Mouse (Mus musculus): ENCODE data around the gene Rnase2b. TPM values are rescaled to one million over a fixed set of nuclear protein-coding genes. Genes with fewer than 3 reads are reported as not detected.
"Not testable (repeated sequence)": the region's sequence is repeated elsewhere in the genome, so short reads cannot be mapped to it uniquely, and the experiment has no call there.

The Rnase2b gene
- polyA plus RNA-seq, 1 experiment from 2014 or later: 0.16 TPM

DNA sequence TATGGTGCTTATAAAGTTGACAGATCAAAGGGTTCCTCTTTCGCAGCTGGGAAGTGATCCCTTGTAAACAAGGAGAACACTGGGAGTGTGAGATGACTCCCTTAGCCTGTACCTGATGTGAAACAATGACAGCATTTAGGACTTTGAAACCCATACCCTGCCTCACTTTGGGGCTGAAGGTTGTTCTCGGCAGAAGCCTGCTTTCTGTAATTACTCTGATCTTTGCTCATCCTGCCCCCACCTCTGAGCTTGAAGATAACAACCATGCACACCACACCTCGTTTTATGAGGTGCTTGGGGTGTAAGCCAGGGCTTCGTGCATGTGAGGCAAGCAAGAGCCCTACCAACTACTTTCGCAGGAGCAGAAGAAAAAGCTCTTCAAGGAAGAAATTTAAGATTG is 12.9 kb upstream of the Rnase2b start:
- DNase-seq (ENCODE audit: low spot score) (no peak), ATAC-seq (no peak)
- Histone ChIP-seq H3K4me3 (ENCODE audit: low read depth, low read length) (no peak overlapping the region), H3K4me1 (ENCODE audit: insufficient read depth, low read depth, low read length) (no peaks in the 10 kb centered on the region), H3K4me2 (replicated peaks; ENCODE audit: low read depth, low read length) (no peak overlapping the region), H3K27me3 (replicated peaks; ENCODE audit: insufficient read depth, low read length) (no peaks in the 10 kb centered on the region), H3K27ac (ENCODE audit: low read length) (no peak overlapping the region), H3K9ac (replicated peaks; ENCODE audit: low read depth) (no peak overlapping the region), H3K36me3 (ENCODE audit: insufficient read depth, low read length) (no peaks in the 10 kb centered on the region), H3K9me3 (ENCODE audit: low read length) (no peaks in the 10 kb centered on the region)
- 38% methylated on average over 5 of the region's 5 CpGs for WGBS
- TF ChIP-seq CTCF (IDR thresholded peaks at IDR 0.05): no peak
- no peak for TF ChIP-seq EP300 (IDR thresholded peaks at IDR 0.05)

DNA sequence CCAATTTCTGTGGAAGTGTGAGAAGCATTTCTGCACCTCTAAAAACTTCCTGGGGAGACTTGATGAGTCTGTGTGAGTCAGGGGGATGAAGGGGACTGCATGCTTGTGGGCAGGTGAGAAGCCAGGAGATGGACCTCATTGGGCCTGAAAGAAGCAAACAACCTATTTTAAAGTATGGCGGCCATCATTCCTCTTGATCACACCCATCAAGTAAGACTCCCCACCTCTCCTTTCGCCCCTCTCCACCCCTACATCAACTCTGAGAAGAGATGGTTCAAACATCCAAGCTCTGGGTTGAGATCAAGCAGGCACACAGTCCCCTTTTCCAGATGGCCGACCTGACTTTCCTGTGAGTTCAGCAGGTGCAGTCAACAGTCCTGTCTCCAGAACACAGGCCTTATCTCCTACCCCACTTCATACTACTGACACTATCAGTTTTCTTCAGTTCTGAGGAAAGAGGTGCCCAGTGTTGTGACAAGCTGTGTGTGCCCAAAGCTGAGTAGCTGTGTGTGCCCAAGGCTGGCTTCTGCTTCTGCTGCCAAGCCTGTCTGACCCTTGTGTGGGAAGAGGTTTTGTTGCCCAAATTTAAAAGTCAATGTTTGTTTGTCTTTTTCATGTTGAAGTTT is 11.7 kb upstream of the Rnase2b start:
- H3K27ac ChIP-seq (ENCODE audit: low read length): no peak overlapping the region
- H3K9ac ChIP-seq (replicated peaks; ENCODE audit: low read depth): no peak overlapping the region
- ATAC-seq (no peak), DNase-seq (ENCODE audit: low spot score) (no peak)
- H3K4me1 ChIP-seq (ENCODE audit: insufficient read depth, low read depth, low read length): no peaks in the 10 kb centered on the region
- WGBS: 89% methylated on average over 3 of the region's 3 CpGs
- H3K27me3 ChIP-seq (replicated peaks; ENCODE audit: insufficient read depth, low read length): no peaks in the 10 kb centered on the region
- H3K4me3 ChIP-seq (ENCODE audit: low read depth, low read length): no peak overlapping the region
- no peak overlapping the region for H3K4me2 ChIP-seq (replicated peaks; ENCODE audit: low read depth, low read length)
- no peaks in the 10 kb centered on the region for H3K36me3 ChIP-seq (ENCODE audit: insufficient read depth, low read length)
- TF ChIP-seq CTCF (IDR thresholded peaks at IDR 0.05) (no peak), EP300 (IDR thresholded peaks at IDR 0.05) (no peak)
- no peaks in the 10 kb centered on the region for H3K9me3 ChIP-seq (ENCODE audit: low read length)

DNA sequence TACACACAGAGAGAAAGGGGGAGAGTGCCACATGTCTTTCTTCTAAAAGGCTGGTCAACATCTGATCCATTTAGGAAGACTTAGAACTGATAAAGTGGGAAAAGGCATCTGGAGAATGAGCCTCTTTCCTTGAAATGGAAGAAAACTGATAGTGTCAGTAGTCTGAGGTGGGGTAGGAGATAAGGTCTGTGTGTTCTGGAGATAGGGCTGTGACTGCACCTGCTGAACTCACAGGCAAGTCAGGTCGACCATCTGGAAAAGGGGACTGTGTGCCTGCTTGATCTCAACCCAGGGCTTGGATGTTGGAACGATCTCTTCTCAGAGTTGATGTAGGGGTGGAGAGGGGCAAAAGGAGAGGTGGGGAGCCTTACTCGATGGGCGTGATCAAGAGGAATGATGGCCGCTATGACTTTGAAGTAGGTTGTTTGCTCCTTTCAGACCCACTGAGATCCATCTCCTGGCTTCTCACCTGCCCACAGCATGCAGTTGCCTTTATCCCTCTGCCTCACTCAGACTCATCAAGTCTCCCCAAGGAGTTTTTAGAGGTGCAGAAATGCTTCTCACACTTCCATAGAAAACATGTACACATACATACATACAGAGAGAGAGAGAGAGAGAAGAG is 9.7 kb upstream of the Rnase2b start:
- Histone ChIP-seq H3K4me2 (replicated peaks; ENCODE audit: low read depth, low read length) (no peak overlapping the region), H3K27ac (ENCODE audit: low read length) (no peak overlapping the region), H3K27me3 (replicated peaks; ENCODE audit: insufficient read depth, low read length) (no peaks in the 10 kb centered on the region), H3K4me3 (ENCODE audit: low read depth, low read length) (no peak overlapping the region), H3K36me3 (ENCODE audit: insufficient read depth, low read length) (no peaks in the 10 kb centered on the region), H3K9me3 (ENCODE audit: low read length) (no peaks in the 10 kb centered on the region), H3K9ac (replicated peaks; ENCODE audit: low read depth) (no peak overlapping the region), H3K4me1 (ENCODE audit: insufficient read depth, low read depth, low read length) (no peaks in the 10 kb centered on the region)
- no peak for DNase-seq (ENCODE audit: low spot score)
- no peak for ATAC-seq
- WGBS: 34% methylated on average over 5 of the region's 5 CpGs
- TF ChIP-seq CTCF (IDR thresholded peaks at IDR 0.05): no peak
- TF ChIP-seq EP300 (IDR thresholded peaks at IDR 0.05): no peak

DNA sequence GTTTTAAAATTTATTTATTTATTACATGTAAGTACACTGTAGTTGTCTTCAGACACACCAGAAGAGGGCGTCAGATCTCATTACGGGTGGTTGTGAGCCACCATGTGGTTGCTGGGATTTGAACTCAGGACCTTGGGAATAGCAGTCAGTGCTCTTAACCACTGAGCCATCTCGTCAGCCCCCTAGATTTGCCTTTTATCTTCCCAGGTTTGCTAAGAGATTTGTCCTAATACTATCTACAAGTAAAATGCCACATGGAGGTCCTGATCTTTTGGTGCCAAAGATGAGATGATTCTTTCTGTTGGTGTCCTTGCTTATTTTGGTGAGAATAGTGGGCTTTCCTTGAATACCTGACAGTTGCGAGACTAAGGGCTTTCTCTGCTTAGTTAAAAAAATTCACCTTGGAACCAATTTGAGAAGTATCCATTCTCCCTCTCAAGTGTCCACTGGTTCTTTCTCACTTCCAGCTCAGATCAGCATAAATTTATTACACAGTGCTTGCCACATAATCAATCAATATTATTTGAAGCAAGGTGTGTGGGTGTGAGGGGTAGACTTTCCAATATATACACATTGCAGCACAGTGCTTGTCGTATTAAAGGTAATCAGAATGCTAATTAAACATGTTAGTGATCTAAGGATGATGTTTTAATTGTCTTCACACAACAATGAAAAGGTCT is 5.9 kb upstream of the Rnase2b start:
- no peaks in the 10 kb centered on the region for H3K4me1 ChIP-seq (ENCODE audit: insufficient read depth, low read depth, low read length)
- no peak overlapping the region for H3K4me3 ChIP-seq (ENCODE audit: low read depth, low read length)
- no peaks in the 10 kb centered on the region for H3K9me3 ChIP-seq (ENCODE audit: low read length)
- H3K27me3 ChIP-seq (replicated peaks; ENCODE audit: insufficient read depth, low read length): no peaks in the 10 kb centered on the region
- 73% methylated on average over 5 of the region's 5 CpGs for WGBS
- H3K27ac ChIP-seq (ENCODE audit: low read length): no peak overlapping the region
- TF ChIP-seq EP300 (IDR thresholded peaks at IDR 0.05): no peak
- no peak for TF ChIP-seq CTCF (IDR thresholded peaks at IDR 0.05)
- DNase-seq (ENCODE audit: low spot score): no peak
- no peak for ATAC-seq
- H3K4me2 ChIP-seq (replicated peaks; ENCODE audit: low read depth, low read length): no peak overlapping the region
- H3K36me3 ChIP-seq (ENCODE audit: insufficient read depth, low read length): no peaks in the 10 kb centered on the region
- H3K9ac ChIP-seq (replicated peaks; ENCODE audit: low read depth): no peak overlapping the region

DNA sequence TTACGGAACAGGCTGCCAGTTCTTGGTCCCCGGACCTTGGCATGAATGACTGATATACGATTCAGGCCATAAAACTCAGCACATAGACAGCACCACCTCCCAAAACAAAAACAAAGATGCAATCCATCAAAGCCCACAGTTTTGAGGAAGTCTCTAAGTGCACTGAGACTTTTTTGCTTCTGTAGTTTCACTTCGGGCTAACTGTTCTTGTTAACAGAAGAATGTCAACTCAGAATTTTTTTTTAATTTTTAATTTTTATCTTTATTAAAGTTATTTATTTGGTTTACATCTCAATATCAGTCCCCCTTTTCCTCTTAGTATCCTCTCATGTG is 5.4 kb upstream of the Rnase2b start:
- Histone ChIP-seq H3K4me1 (ENCODE audit: insufficient read depth, low read depth, low read length) (no peaks in the 10 kb centered on the region), H3K27ac (ENCODE audit: low read length) (no peak overlapping the region), H3K36me3 (ENCODE audit: insufficient read depth, low read length) (no peaks in the 10 kb centered on the region), H3K9ac (replicated peaks; ENCODE audit: low read depth) (no peak overlapping the region), H3K4me2 (replicated peaks; ENCODE audit: low read depth, low read length) (no peak overlapping the region), H3K9me3 (ENCODE audit: low read length) (no peaks in the 10 kb centered on the region), H3K27me3 (replicated peaks; ENCODE audit: insufficient read depth, low read length) (no peaks in the 10 kb centered on the region), H3K4me3 (ENCODE audit: low read depth, low read length) (no peak overlapping the region)
- DNase-seq (ENCODE audit: low spot score) (no peak), ATAC-seq (no peak)
- WGBS: 42% methylated on average over 4 of the region's 4 CpGs
- TF ChIP-seq CTCF (IDR thresholded peaks at IDR 0.05) (no peak), EP300 (IDR thresholded peaks at IDR 0.05) (no peak)

DNA sequence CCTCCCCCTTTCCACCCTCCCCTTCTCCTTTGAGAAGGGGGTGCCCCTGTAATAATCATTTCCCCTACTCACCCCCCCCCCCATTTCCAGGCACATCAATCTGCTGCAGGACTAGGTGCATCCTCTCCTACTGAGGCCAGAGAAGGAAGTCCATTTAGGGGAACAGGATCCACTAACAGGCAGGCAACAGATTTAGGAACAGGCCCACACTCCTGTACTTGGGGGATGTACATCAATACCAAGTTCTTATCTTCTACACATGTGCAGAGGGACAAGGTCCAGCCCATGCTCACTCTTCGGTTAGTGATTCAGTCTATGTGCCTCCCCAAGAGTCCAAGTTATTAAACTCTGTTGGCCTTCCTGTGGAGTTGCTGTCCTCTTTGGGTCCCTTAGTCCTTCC is 5.0 kb upstream of the Rnase2b start:
- H3K27me3 ChIP-seq (replicated peaks; ENCODE audit: insufficient read depth, low read length): no peaks in the 10 kb centered on the region
- no peaks in the 10 kb centered on the region for H3K4me1 ChIP-seq (ENCODE audit: insufficient read depth, low read depth, low read length)
- H3K4me2 ChIP-seq (replicated peaks; ENCODE audit: low read depth, low read length): no peak overlapping the region
- H3K4me3 ChIP-seq (ENCODE audit: low read depth, low read length): no peak overlapping the region
- TF ChIP-seq EP300 (IDR thresholded peaks at IDR 0.05) (no peak), CTCF (IDR thresholded peaks at IDR 0.05) (no peak)
- DNase-seq (ENCODE audit: low spot score): no peak
- no peak overlapping the region for H3K27ac ChIP-seq (ENCODE audit: low read length)
- no peaks in the 10 kb centered on the region for H3K36me3 ChIP-seq (ENCODE audit: insufficient read depth, low read length)
- no peaks in the 10 kb centered on the region for H3K9me3 ChIP-seq (ENCODE audit: low read length)
- no peak for ATAC-seq
- H3K9ac ChIP-seq (replicated peaks; ENCODE audit: low read depth): no peak overlapping the region
- 85% methylated on average over 1 of the region's 1 CpGs for WGBS

DNA sequence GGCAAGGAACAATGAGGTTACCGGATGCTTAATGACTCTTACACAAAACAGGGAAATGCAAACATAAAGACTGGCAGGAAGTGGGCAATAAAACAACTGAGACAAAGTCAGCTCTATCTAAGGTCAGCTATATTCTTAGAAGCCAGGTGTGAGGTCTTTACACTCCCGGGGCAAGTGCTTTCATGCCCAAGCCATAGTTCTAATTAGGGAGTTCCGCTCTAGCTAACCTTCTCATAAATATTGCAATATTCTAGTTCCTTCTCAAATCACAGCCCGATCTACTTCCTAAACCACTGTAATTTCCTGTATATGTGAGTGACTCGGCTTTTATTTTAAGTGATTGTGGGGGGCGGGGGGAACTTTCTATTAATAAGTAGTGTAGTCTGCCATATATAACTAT is 1.3 kb downstream of the Rnase2b start:
- not testable (repeated sequence) for H3K4me1 ChIP-seq (ENCODE audit: insufficient read depth, low read depth, low read length); H3K9me3 ChIP-seq (ENCODE audit: low read length); H3K27ac ChIP-seq (ENCODE audit: low read length); H3K4me3 ChIP-seq (ENCODE audit: low read depth, low read length); H3K27me3 ChIP-seq (replicated peaks; ENCODE audit: insufficient read depth, low read length); DNase-seq (ENCODE audit: low spot score); H3K9ac ChIP-seq (replicated peaks; ENCODE audit: low read depth); H3K4me2 ChIP-seq (replicated peaks; ENCODE audit: low read depth, low read length); H3K36me3 ChIP-seq (ENCODE audit: insufficient read depth, low read length); ATAC-seq
- 59% methylated on average over 6 of the region's 6 CpGs for WGBS

Measured in lung, postnatal 0 days (tissue).